Comparison of ENCODE assay signal across 12 mouse cellular contexts in the genomic region with DNA sequence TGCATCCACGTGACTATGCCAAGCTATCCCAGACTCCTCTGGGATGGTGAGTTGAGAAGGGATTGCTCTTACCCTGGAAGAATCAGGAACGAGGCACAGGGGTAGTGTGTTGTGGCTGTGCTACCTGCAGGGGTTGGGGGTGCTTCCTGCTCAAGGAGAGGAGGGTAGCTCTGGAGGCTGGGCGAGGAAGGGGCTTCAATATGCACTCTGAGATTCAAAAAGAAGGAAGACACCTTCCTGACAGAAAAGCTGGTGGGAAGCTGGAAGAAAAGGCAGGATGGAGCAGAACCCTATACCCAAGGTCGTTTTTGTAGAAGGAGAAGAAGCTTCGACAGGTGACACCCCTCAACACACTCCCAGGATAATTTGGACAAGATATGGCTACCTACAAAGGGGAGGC.
"Had no signal": no experiment of that assay in that cellular context is flagged by ENCODE, and none has a peak within 500 bp of the region (broad histone marks: within the 10 kb centered on the region; RNA-seq: fewer than 3 reads in every experiment).

No protein-coding gene starts in this region.

- DNase-seq: retina, postnatal 1 day; right cerebral cortex, adult 18-20 months; right cerebral cortex, postnatal 14 days; right cerebral cortex, postnatal 25 days; right cerebral cortex, postnatal 4 days; spleen, adult 18-20 months; thymus, adult 18-20 months; thymus, adult 2 months; thymus, postnatal 14 days; thymus, postnatal 25 days; thymus, postnatal 36 days; thymus, postnatal 4 days had no signal
